Mouse (Mus musculus) splenic B cell, adult 2 months (primary cell): ENCODE data around the gene Srpx2.

Experiments used
- DNase-seq: peaks from one replicate; pipeline ENCODE4 v3.0.0-alpha.2; 2011; ENCODE audit warnings: low read depth, low spot score
- H3K27me3 ChIP-seq: 2 replicates; pipeline ENCODE4 v1.6.1; 2012; ENCODE audit warnings: mild to moderate bottlenecking, low read length, moderate library complexity, mixed read lengths; ENCODE audit not compliant: control insufficient read depth, poor library complexity, insufficient read depth, severe bottlenecking
- H3K36me3 ChIP-seq: 2 replicates; pipeline ENCODE4 v1.6.1; 2012; ENCODE audit warnings: mild to moderate bottlenecking, low read length, moderate library complexity, mixed read lengths; ENCODE audit not compliant: control insufficient read depth, poor library complexity, insufficient read depth, severe bottlenecking

Gene Srpx2

DNA sequence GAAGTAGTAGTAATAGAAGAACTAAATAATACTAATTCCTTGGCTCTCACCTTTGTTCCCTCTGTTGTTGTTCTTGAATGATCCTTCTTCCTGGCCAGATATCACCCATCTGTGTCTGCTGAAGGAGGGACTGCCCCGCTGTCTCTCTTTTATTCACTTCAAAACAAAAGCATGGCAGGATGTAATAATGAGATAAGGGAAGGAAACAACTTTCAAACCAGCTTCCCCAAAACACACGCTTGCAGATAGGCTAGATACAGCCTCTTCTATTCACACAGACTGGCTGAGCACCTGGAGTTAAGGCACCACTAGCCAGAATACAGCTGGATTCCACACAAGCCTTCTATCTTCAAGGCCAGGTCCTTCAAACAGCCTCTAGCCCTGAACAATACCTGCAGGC lies 52.4 kb downstream of the Srpx2 start:
- DNase-seq = no peak
- no peaks in the 10 kb centered on the region for H3K27me3 ChIP-seq
- no peaks in the 10 kb centered on the region for H3K36me3 ChIP-seq

GRCm38 (mm10) chrX:133964615-133965014 lies 56.4 kb downstream of the Srpx2 start:
- DNase-seq = no peak
- Histone ChIP-seq H3K27me3 (no peaks in the 10 kb centered on the region), H3K36me3 (no peaks in the 10 kb centered on the region)

DNA sequence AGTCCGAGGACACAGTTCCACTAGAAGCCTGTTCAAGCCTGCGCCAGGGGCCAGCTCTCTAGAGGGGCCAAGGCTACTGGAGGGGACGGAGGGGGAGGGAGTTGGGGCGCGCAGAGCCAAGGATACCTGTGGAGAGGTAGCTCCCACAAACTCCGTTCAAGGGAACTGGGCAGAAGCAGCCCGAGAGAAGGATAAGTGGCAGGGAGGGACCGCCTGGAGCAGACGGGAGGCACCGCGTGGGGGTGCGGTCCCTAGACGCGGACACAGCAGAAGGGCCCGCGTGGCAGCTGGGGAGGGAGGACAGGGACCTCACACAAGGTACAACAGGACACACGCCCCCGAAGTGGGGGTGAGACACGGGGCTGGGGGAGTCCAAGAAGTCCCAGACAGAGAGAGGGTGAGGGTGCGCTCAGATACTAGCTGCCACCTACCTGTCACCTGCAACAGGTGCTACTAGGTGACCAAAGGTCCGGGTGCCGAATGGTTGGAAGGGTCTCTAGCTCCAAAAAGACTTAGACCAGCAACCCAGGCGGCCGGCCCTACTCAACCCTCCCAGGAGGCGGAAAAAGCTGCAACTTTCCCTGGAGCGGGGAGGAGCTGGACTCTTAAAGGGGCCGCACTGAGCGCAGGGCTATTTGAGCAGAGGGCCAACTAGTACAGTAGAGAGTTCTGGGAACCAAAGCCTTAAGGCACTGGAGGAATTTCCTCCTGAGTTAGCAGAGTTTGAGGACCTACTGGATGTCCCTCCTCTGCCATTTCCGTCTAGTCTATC lies 73.2 kb downstream of the Srpx2 start, which contains the start of gene Sytl4:
TSS of gene Sytl4 (minus strand) at position 582 of the 772 bp plus-strand sequence.
- Histone ChIP-seq H3K27me3 (no peaks in the 10 kb centered on the region), H3K36me3 (no peaks in the 10 kb centered on the region)
- DNase-seq = no peak
